Mouse (Mus musculus): ENCODE measurements around the gene Mylpf. TPM values are rescaled to one million over a fixed set of nuclear protein-coding genes. Genes with fewer than 3 reads are reported as not detected.

Mylpf gene
- polyA plus RNA-seq, 1 experiment = not detected

DNA sequence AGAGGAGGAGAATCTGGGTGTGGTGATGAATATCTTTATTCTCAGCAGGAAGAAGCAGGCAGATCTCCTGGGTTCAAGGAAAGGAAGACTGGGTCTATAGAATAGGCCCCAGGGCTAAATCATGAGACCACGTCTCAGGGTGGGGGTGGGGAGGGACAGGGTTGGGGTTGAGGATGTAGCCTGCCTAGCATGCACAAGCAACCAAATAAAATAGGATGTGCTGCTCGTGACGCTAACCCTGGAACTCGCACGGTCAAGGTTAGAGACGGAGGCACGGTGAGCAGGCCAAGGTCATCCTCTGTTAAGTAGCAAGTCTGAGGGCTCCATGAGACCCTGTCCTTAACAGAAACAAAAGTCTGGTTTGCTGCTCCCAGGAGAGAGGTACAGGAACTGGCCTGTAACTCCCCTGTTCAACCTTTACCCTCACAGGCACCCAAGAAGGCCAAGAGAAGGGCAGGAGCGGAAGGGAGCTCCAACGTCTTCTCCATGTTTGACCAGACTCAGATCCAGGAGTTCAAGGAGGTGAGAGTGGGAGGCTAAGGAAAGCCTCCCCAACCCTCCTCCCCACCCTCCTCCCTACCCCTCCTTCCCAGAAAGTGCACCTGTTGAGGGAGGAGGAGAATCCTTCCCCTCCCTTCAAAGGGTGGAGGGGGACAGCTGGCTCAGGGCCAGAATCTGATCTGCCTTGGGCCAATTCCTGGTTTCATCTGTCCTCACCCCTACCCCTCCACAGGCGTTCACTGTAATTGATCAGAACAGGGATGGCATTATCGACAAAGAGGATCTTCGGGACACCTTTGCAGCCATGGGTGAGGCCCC is 4.0 kb downstream of the Mylpf start:
- Histone ChIP-seq H3K4me1 (ENCODE audit: control insufficient read depth, insufficient read depth, low read length) (peaks cover 8% of the 10 kb centered on the region), H3K4me3 (ENCODE audit: insufficient read depth, low read depth, low read length) (no peak overlapping the region), H3K27ac (ENCODE audit: insufficient read depth, low read depth, low read length) (no peak overlapping the region)
- TF ChIP-seq CTCF (IDR thresholded peaks at IDR 0.05; ENCODE audit: insufficient read depth, low read depth, low read length) (no peak), POLR2A (IDR thresholded peaks at IDR 0.05; ENCODE audit: insufficient read depth, low read depth, low read length) (no peak)
- 92% methylated on average over 12 of the region's 12 CpGs for WGBS

DNA sequence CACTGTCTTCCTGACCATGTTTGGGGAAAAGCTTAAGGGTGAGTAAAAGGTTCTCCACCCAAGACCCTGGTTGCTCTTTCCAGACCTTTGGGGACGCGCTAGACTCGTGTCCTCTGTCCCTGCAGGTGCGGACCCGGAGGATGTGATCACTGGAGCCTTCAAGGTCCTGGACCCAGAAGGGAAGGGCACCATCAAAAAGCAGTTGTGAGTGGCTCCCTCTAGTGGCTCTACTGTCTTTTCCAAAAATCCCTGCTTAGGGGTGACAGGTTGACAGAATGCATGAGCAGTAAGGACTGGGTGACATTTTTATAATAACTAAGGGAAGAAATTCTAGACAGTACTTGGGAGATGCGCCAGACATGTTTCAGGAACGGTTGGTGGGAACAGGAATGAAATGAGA is 4.8 kb downstream of the Mylpf start:
- Histone ChIP-seq H3K4me1 (ENCODE audit: control insufficient read depth, insufficient read depth, low read length) (peaks cover 8% of the 10 kb centered on the region), H3K4me3 (ENCODE audit: insufficient read depth, low read depth, low read length) (no peak overlapping the region), H3K27ac (ENCODE audit: insufficient read depth, low read depth, low read length) (no peak overlapping the region)
- 40% methylated on average over 7 of the region's 7 CpGs for WGBS
- TF ChIP-seq POLR2A (IDR thresholded peaks at IDR 0.05; ENCODE audit: insufficient read depth, low read depth, low read length) (no peak), CTCF (IDR thresholded peaks at IDR 0.05; ENCODE audit: insufficient read depth, low read depth, low read length) (0 out of 2 replicates have a peak, but pooled peaks have one; percentile 24)

DNA sequence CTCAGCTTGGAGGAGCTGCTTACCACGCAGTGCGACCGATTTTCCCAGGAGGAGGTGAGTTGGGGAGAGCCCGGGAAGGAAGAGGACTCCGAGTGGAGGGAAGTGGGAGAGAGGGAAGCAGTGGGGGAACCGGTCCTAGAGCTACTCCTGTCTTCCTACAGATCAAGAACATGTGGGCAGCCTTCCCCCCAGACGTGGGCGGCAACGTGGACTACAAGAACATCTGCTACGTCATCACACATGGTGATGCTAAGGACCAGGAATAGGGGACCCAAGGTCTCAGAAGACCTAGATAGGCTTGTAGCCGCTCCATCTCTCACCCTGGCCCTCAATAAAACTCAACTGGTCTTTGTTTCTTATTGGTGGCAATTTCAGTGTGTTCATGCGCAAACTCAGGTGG is 5.2 kb downstream of the Mylpf start:
- 65% methylated on average over 12 of the region's 12 CpGs for WGBS
- no peak for TF ChIP-seq POLR2A (IDR thresholded peaks at IDR 0.05; ENCODE audit: insufficient read depth, low read depth, low read length)
- TF ChIP-seq CTCF (IDR thresholded peaks at IDR 0.05; ENCODE audit: insufficient read depth, low read depth, low read length) = peak; percentile 15; the same call in 1 of the 2 replicates
- H3K4me1 ChIP-seq (ENCODE audit: control insufficient read depth, insufficient read depth, low read length) = peaks cover 8% of the 10 kb centered on the region

DNA sequence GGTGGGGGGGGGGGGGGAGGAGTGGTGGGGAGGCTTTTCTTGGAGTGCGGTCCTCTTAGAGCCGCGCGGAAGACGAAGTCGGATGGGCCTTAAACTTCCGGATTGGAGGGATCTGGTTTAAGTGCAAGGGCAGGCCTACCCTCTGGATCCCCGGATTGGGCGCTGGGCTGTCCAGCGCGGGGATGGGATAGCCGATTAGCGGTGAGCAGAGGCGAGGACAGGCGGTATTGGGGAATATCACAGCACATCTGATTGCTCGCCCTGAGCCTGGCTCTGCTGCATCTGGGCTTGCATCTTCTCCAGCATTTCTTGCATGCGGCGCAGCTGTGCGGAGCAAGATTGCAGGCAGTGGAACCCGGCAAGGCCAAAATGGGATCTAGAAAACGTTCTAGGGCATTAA is 5.8 kb downstream of the Mylpf start:
- TF ChIP-seq CTCF (IDR thresholded peaks at IDR 0.05; ENCODE audit: insufficient read depth, low read depth, low read length) = no peak
- no peak for TF ChIP-seq POLR2A (IDR thresholded peaks at IDR 0.05; ENCODE audit: insufficient read depth, low read depth, low read length)
- 59% methylated on average over 21 of the region's 21 CpGs for WGBS
- Histone ChIP-seq H3K4me1 (ENCODE audit: control insufficient read depth, insufficient read depth, low read length) (peaks cover 8% of the 10 kb centered on the region), H3K4me3 (ENCODE audit: insufficient read depth, low read depth, low read length) (peak overlapping the region; percentile 31), H3K27ac (ENCODE audit: insufficient read depth, low read depth, low read length) (no peak overlapping the region)

More for the DNA sequence above, 5.2 kb downstream of the Mylpf start:
- Histone ChIP-seq H3K4me3 (ENCODE audit: insufficient read depth, low read depth, low read length) (no peak overlapping the region), H3K27ac (ENCODE audit: insufficient read depth, low read depth, low read length) (no peak overlapping the region)

DNA sequence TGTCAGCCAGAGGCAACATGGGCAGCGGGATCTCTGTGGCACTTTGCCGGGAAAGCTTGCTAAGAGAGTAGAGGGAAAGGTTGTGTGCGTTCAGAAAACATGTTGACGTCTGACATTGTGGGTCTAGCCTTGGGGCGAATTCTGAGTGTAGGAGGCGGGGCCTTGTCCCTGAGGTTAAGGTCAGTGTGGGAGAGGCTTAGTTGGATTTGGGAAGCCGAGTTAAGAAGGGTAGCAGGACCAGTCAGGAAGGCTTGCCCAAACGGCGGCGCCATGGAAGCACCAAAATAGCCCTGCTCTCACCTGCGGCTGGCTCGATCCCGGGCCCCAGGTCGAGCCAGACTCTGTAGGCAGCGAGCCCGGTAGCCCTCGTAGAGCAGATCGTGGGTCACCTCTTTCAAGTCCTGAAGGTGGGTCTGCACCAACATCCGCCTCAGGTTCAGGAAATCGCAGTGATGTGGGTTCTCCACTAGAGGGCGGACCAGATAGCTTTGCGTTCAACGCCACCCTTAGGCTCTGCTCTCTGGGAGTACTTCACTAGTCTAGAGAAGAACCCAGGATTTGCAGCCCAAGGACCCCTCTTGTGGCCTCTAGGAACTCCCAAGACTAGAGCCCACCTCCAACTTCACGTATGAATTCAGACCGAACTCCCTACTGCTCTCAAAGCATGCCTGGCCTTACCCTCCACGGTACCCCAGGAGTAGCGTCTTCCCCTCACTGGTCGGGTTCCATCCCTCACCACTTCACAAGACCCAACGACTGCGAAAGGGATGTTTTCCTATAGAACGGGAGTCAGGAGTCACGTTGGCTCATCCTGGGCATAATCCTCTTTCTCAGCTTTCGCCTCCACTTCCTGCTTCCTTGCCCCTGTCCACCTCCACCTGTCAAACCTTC is 6.5 kb downstream of the Mylpf start:
- TF ChIP-seq CTCF (IDR thresholded peaks at IDR 0.05; ENCODE audit: insufficient read depth, low read depth, low read length) = peak; percentile 38; the same call in 1 of the 2 replicates
- TF ChIP-seq POLR2A (IDR thresholded peaks at IDR 0.05; ENCODE audit: insufficient read depth, low read depth, low read length) = no peak
- 27% methylated on average over 33 of the region's 33 CpGs for WGBS
- Histone ChIP-seq H3K4me1 (ENCODE audit: control insufficient read depth, insufficient read depth, low read length) (peaks cover 8% of the 10 kb centered on the region), H3K27ac (ENCODE audit: insufficient read depth, low read depth, low read length) (no peak overlapping the region), H3K4me3 (ENCODE audit: insufficient read depth, low read depth, low read length) (peak overlapping the region; percentile 31)

DNA sequence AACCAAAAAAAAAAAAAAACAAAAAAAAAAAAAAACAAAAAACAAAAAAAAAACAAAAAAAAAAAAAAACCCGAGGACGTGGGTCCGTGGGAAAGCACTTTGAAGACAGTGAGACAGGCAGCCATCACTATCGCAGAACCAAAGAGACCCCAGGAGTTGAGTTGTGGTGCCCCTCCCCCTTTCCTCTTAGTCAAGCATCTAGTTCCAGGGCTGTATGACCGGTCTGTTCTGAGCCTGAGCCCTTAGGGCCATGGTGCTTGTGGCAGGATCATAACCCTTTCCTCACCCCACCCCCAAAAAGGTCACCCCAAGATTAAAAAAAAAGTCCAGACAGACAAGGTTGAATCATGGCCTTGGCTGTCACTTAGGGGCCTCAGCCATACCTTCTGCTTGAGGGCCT is 7.6 kb downstream of the Mylpf start:
- Histone ChIP-seq H3K27ac (ENCODE audit: insufficient read depth, low read depth, low read length) (no peak overlapping the region), H3K4me1 (ENCODE audit: control insufficient read depth, insufficient read depth, low read length) (peaks cover 8% of the 10 kb centered on the region), H3K4me3 (ENCODE audit: insufficient read depth, low read depth, low read length) (no peak overlapping the region)
- TF ChIP-seq POLR2A (IDR thresholded peaks at IDR 0.05; ENCODE audit: insufficient read depth, low read depth, low read length) (no peak), CTCF (IDR thresholded peaks at IDR 0.05; ENCODE audit: insufficient read depth, low read depth, low read length) (no peak)
- WGBS = 86% methylated on average over 5 of the region's 5 CpGs

DNA sequence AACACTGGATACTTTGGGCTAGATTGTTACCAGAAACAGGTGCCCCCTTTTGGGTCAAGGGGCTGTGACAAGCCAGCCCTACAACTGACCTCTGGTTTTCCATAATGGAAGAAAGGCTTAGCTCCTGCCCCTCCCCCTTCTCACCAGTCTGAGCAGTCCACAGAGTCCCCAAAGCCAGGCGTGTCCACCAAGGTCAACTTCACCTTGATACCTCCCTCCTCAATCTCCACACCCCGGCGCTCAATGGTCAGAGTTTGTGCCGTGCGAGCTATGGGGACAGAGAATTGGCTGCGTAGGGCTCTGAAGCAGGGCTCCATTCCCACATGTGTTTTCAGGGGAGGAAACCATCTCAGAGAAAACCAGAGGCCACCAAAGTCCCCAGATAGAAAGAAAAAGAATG is 8.8 kb downstream of the Mylpf start:
- no peak overlapping the region for H3K4me3 ChIP-seq (ENCODE audit: insufficient read depth, low read depth, low read length)
- TF ChIP-seq CTCF (IDR thresholded peaks at IDR 0.05; ENCODE audit: insufficient read depth, low read depth, low read length) (no peak), POLR2A (IDR thresholded peaks at IDR 0.05; ENCODE audit: insufficient read depth, low read depth, low read length) (no peak)
- no peak overlapping the region for H3K27ac ChIP-seq (ENCODE audit: insufficient read depth, low read depth, low read length)
- H3K4me1 ChIP-seq (ENCODE audit: control insufficient read depth, insufficient read depth, low read length) = peaks cover 8% of the 10 kb centered on the region
- 98% methylated on average over 6 of the region's 6 CpGs for WGBS

DNA sequence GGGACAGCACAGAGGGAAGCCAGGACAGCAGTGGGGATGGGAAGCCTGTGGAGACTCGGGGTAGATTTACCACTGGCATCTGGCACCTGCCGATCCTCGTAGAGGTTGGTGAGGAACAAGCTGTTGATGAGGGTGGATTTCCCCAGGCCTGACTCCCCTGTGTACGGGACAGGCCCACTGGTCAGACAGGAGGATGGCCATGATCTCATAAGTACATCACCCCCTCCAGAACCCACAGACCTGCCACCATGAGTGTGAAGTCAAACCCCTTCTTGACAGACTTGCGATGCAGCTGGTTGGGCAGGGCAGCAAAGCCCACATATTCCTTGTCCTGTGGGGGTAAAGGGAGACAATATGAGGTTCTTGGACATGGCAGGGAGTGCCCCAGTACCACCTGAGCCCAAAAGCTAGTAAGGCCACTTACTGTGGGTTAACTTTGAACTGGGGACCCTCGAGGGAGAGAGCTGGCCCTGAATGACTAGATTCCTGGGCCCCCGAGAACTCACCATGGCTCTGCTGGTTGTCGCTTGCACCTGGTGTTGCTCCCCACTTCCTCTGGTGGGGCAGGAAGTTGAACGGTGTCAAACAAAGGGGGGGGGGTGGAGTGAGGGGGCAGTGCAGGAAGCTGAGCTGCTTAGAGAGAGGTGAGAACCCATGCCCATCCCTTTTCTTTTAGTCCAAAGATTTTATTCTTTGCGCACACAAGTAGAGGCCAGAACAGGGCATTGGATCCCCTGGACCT is 9.4 kb downstream of the Mylpf start:
- TF ChIP-seq POLR2A (IDR thresholded peaks at IDR 0.05; ENCODE audit: insufficient read depth, low read depth, low read length) (no peak), CTCF (IDR thresholded peaks at IDR 0.05; ENCODE audit: insufficient read depth, low read depth, low read length) (no peak)
- Histone ChIP-seq H3K4me3 (ENCODE audit: insufficient read depth, low read depth, low read length) (peak overlapping the region; percentile 2; the same call in 1 of the 2 replicates), H3K27ac (ENCODE audit: insufficient read depth, low read depth, low read length) (no peak overlapping the region), H3K4me1 (ENCODE audit: control insufficient read depth, insufficient read depth, low read length) (peaks cover 8% of the 10 kb centered on the region)
- WGBS = 86% methylated on average over 10 of the region's 10 CpGs
